ENCODE assay signal across 1 mouse cellular context in genomic region chr15:77335185-77335584, GRCm38 (mm10). TPM values are rescaled to one million over a fixed set of nuclear protein-coding genes. Genes with fewer than 3 reads are reported as not detected.
"Had no signal": no experiment of that assay in that cellular context is flagged by ENCODE, and none has a peak within 500 bp of the region (broad histone marks: within the 10 kb centered on the region; RNA-seq: fewer than 3 reads in every experiment).

No protein-coding gene starts in this region.

RNA-seq across cellular contexts. Expression of gene Rbfox2, which starts 28.4 kb away (rescaled TPM):
- polyA plus RNA-seq: inflammation-experienced regulatory T-cells, adult 6 months had no signal
